Mouse (Mus musculus) CD4-positive, CD25-positive, alpha-beta regulatory T cell, adult 4 months (primary cell): ENCODE measurements around the gene Mzt1. TPM values are rescaled to one million over a fixed set of nuclear protein-coding genes. Genes with fewer than 3 reads are reported as not detected.
"Not testable (repeated sequence)": the region's sequence is repeated elsewhere in the genome, so short reads cannot be mapped to it uniquely, and the experiment has no call there.

ENCODE experiments used
- ATAC-seq: one replicate; pipeline ENCODE4 v1.8.0; 2017
- polyA plus RNA-seq, 2 experiments: library from polyadenylated mRNA; unstranded; fragments of 100-300 nt; shearing (Covaris generic); gene quantifications; one replicate each; pipeline ENCODE4 v1.2.1; 2017

The Mzt1 gene
- polyA plus RNA-seq: 10 to 100 TPM; 39.9 to 45.2 TPM

GRCm38 (mm10) chr14:99046031-99046781 lies at the start of gene Mzt1, which contains the start of gene Bora:
Gene Mzt1, minus strand, starts transcription at chr14:99046134.
Gene Bora, plus strand, starts transcription at chr14:99046222.
- peak; percentile 87 for ATAC-seq

GRCm38 (mm10) chr14:99088947-99089346 lies 43.0 kb upstream of the Mzt1 start:
- no peak for ATAC-seq

DNA sequence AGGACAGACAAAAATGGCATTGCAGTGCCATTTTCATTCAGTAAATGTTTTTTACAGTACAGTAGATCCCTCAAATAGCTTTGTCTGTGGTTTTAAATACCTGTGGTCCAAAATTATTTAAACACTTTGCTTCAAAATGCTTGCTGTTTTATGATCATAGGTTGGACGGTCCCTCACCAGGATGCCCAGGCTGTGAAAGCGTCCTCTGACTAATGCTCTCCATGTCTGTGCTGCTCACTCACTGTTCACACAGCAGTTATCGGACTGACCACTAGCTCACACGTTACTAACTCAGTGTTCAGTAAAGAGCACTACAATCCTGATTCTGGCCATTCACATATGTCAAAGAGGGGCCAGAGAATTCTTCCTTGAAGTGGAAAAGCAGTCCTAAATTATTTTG lies 25.2 kb upstream of the Mzt1 start:
- no peak for ATAC-seq

GRCm38 (mm10) chr14:99063091-99063490 lies 17.2 kb upstream of the Mzt1 start:
- no peak for ATAC-seq

- no peak for ATAC-seq
These were observed 14.7 kb upstream of the Mzt1 start for GRCm38 (mm10) chr14:99060616-99061015.

DNA sequence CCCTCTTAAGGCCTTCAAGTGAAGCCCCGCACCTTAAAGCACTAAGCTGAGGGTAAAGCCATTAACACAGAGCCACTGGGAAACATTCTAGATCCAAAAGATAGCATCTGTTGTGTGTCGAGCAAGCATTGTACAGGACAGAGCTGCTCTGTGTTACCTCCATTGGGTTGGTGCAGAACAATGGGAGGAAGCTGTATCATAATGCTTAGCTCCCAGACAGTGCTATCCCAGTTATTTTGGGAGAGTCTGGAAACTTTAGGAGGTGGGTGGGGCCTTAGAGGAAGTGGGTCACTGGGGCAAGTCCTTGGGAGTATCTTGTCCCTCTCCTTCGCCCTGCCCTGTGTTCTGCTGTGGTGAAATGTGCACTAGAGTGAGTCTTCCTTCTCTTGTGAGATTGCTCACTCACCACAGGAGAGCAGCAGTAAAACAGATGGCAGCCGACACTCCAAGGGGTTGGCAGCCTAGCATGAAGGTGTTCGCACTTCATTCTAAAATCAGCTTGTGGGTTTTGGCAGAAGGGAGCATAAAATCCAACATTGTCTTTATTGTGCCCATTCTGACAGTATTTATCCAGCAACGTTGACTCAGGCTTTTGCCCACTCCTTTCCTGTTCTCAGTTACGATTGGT lies 13.1 kb upstream of the Mzt1 start:
- no peak for ATAC-seq

GRCm38 (mm10) chr14:99046782-99047181 lies 848 bp upstream of the Mzt1 start:
- ATAC-seq: peak; percentile 10

DNA sequence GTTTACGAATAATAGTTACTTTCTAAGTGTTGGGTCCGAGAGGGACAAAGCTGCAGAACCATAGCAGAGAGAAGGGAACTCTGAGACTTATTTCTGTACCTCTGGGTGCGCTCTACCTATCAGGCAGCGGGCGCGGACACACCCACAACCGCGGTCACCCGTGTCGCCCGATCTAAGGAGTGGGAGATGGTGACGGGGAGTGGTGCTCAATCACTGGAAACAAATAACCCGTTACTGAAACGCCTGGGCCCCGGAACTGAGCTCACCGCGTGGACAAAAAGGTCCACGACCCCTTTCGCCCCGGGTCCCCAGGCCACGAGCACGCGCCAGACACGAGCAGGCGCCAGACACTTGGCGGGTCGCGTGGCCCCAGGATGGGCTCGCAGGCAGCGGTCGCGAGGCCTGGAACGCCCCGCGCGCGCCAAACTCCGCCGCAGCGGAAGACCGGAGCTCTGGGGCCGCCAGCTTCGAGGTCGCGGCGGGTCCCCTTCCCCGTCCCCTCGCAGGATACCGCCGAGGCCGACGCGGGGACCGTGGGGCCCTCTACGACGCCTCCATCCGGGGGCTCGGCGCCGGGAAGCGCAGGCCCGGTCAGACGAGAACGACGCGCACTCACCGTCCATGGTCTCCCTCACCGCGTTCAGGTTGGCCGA lies 430 bp downstream of the Mzt1 start:
- ATAC-seq: peak; percentile 31

GRCm38 (mm10) chr14:99044718-99045117 lies 1.2 kb downstream of the Mzt1 start:
- no peak for ATAC-seq

- ATAC-seq: no peak
These were observed 1.8 kb downstream of the Mzt1 start for GRCm38 (mm10) chr14:99044096-99044495.

- ATAC-seq: no peak
These were observed 2.4 kb downstream of the Mzt1 start for GRCm38 (mm10) chr14:99043499-99043898.

- ATAC-seq: no peak
These were observed 4.5 kb downstream of the Mzt1 start for GRCm38 (mm10) chr14:99041416-99041815.

- ATAC-seq: not testable (repeated sequence)
These were observed 6.6 kb downstream of the Mzt1 start for GRCm38 (mm10) chr14:99039308-99039707.

DNA sequence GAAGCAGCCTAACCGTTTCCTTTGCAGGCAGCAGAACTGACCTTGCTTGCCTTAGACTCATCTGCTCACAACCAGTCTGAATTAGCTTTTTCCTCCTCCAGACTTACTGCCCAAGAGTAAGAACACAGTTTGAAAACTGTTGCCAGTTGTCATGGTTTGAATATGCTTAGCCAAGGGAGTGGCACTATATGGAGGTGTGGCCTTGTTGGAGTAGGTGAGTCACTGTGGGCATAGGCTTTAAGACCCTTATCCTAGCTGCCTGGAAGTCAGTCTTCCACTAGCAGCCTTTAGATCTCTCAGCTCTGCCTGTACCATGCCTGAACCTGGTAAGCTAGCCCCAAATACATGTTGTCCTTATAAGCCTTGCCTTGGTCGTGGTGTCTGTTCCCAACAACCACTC lies 8.2 kb downstream of the Mzt1 start:
- no peak for ATAC-seq

GRCm38 (mm10) chr14:99036039-99036438 lies 9.9 kb downstream of the Mzt1 start:
- ATAC-seq: no peak

DNA sequence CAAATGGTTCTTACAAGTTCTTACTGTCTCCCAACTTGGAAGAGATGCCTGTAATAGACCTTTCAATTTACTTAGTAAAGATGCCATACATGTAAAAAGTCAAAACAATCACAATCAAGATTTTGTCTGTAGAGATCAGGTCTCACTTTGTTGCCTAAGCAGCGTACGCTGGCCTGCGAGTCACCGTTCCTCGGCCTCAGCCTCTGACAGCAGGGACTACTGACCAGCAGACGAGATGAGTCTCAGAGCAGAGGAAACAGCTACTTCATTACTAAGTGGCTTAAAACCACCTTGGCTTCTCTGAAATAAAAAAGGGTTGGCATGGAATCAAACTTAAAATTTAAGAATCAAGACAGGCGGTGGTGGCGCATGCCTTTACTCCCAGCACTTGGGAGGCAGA lies 11.1 kb downstream of the Mzt1 start:
- ATAC-seq: not testable (repeated sequence)

DNA sequence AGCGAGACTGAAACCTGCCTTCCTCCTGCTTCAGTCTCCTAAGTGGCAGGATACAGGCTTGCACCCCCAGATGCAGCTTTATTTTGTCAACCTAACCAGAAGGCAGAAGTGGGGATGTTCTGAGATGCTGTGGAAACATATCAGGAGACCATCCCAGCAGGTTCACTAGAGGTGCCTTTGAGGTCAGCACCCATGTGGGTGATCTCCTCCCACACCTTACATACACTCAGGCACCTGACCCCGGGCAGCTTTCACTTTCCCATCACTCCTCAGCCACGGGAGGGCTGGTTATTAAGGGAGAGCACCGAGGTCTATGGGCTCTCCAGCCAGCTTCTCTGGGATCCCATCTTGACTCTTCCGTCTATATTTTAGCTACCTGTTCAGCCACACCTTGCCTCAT lies 13.3 kb downstream of the Mzt1 start:
- ATAC-seq: peak; percentile 37

DNA sequence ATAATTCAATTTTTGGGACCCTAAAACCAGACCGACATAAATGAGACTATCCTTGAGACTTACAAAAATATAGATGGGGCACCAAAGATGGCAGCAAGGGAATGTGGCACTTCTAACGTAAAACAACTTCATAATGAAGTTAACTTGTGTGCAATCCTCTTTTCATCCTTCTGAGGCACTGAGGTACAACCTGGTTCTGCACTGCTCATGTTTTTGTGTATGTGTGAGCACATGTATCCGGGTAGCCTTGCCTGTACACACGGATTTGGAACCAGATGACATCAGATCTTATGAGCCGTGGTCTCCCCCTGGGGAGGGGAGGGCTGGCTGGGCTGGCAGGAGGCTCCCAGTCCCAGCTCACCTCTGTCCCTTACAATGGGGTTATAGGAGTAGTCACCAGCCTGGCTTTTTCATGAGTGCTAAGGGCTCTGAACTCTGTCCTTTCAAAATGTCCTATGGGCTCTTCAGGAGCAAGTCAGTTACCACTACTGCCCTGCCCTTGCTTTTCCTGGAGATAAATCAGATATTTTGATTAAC lies 14.5 kb downstream of the Mzt1 start:
- ATAC-seq: no peak

DNA sequence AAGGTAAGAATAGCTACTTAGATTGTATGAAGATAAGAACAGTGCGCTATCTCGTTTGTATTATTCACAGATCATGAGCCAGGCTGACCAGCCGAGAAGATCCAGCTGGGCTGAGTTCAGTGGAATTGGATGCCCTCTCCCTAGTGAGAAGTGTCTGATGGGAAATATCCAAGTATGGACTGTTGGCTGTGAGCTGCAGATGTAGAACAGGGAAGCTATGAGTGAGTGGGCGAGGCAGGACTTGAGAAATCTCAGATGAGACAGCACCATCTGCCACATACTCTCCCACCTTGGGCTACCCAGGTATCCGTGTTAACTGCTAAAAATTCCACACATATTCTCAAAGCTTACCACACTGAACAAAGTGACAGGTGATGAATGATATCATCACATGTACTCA lies 15.9 kb downstream of the Mzt1 start:
- no peak for ATAC-seq

DNA sequence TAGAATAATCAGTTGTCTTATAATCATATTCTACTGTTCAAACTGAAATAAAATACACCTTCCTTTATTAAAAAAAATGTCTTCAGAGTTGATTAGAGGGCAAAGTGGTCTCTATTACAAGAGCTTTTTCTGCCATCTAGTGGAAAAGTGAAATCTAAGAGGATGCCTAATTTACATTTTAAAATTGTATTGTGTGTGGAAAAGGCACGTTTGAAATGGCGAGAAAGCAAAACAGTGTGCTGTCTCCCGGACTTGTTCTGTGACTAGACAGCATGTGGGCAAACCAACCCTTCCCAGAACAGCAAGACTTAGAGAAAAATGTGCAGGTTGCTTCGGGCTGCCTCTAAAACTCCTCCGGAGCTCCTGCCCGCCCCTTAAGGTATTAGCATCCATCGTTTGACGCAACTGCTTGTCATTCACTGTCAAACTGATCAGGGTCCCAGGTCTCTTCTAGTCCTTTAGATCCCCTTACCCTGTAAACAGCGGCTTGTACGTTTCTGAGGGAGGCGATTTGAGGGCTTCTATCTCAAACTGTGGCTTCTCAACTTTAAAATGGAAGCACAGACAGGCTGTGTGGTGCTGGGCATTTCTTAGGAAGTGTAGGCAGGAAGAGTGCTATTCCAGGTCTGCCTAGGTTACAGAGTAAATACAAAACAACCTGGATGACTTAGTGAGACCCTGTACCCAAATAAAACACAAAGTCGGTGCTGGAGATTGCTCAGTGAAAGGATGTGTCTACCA lies 23.4 kb downstream of the Mzt1 start:
- no peak for ATAC-seq

DNA sequence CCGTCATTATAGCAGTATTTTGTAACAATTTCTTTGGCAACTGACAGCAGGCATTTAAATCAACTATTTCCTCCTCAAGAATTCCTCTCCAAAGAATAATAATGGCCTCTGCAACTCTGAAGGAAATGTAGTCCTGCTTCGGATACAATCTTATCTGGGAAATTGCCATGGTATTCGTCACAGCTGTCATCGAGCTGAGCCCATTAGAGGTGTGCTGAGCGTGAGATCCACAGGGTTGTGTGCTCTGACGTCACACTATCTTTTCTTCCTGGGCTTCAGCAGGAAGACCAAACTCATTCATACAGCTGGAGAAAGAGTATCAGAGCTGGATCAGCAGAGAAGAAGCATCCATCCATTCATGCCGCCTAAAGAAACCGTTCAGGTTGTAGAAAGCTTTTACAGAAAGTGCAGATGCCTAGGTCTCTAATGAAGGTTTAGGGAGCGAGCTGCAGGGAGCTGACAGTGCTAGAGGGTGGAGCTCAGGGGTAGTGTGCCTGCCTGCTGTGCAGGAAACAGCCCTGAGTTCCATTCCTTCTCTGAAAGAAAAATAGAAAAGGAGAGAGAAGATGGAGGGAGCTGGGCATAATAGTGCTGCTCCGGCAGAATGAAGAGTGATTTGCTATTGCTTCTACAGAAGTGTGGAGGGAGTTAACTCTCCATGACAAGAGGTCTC lies 26.7 kb downstream of the Mzt1 start:
- ATAC-seq: no peak

DNA sequence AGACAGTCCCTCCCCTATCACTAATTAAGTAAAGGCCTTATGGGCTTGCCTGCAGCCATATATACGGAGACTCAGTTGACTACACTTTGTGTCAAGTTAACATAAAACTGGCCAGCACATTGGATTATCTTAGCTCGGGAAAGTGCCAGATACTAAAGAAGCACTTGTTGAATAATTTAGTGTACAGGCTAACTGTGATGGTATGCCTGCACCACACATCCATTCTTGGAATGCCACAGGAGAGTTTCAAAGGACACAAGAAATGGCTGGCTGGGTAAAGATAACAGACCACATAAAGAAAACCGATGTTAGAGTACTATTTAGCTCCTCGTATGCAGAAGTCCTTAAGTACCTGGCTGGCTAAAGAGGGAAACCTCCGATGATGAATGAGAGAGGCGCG lies 27.2 kb downstream of the Mzt1 start:
- ATAC-seq: no peak
